Mouse (Mus musculus) right cerebral cortex, postnatal 25 days (tissue): ENCODE data around the gene Dmxl2.

Source experiments
- DNase-seq: peaks from one replicate; pipeline ENCODE4 v3.0.0; 2022

Dmxl2 gene

DNA sequence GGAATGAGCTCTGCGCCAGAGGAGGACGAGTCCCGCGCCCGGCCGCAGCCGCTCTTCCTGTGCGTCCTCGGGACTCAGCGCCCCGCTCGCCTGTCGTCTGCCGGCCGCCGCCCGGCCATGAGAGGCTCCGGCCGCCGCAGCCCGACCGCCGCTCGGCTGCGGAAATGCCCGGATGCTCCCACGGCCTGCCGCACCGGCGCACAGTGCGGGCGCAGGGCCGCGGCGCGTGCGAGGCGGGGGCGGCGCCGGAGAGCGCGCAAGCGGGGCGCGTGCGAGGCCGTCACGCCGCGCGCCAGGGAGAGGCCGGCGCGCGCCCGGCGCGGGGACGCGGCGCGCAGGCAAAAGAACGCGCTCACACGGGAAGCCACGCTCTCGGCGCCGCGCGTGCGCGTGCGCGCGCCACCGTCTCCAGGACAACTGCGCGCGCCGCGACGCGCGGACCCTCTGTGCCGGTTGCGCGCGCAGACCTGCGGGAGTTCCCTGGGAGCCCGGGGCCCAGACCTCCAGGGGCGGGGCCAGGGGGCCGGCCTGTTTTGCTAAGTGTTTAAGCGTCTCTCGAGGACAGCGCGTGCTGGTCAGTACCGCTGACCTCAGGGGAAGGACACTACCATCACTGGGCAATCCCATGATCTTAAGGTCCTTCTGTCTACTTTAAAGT, at the start of gene Dmxl2:
Gene Dmxl2 (minus strand): TSS at position 174 of the 658 bp plus-strand sequence.
- DNase-seq: peak; percentile 89

DNA sequence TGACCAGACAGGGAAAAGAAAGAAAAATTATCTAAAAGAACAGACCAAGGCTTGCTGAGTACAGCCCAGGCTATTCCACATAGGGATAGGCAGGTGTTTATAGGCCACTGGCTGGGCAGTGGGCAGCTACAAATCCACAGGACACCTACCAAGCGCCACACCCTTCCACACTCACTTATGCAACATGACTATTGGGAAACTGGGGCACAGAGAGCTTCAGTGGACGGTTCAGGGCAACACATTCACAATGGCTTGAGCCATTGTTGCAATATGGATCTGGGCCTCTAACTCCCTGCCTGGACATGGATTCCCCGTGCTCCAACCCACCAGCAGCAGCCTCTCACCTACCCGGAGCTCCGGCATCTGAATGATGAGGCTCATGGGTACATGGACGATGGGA, 48.0 kb upstream of the Dmxl2 start:
- no peak for DNase-seq

DNA sequence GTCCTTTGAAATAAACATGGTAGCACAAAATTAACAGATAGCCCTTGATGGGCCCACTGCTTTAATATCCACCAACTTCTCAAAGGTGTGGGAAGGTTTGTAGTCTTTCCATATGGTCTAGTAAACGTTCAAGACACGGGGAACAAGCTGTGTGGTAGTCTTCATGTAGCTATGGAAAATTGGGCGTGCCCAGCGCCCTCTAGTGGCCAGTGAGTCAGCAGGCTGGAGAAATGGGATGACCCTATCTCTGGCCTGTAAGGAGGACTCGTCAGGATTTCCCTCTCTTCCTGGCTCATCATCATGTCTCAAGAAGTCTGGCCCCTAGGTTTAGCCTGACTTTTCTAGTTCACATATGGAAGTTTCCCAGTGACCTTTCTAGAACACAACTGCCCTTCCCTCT, 46.1 kb upstream of the Dmxl2 start:
- no peak for DNase-seq

DNA sequence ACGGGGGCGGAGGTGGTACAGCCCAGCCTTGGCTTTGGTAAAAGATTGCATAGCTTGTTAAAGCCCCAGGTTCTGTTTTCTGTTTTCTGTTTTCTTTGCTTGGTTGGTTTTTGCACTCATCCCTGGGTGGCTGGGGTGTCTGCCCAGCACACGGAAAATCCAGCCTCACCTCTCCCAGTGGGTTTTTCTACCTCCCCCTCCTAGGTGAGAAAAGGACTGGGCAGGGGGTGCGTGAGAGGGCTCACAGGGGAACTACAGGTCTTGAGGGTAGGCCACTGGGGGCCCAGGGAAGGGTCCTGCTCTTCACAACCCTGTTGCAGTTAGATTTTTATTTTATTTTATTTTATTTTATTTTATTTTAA, 43.5 kb upstream of the Dmxl2 start:
- DNase-seq: no peak

DNA sequence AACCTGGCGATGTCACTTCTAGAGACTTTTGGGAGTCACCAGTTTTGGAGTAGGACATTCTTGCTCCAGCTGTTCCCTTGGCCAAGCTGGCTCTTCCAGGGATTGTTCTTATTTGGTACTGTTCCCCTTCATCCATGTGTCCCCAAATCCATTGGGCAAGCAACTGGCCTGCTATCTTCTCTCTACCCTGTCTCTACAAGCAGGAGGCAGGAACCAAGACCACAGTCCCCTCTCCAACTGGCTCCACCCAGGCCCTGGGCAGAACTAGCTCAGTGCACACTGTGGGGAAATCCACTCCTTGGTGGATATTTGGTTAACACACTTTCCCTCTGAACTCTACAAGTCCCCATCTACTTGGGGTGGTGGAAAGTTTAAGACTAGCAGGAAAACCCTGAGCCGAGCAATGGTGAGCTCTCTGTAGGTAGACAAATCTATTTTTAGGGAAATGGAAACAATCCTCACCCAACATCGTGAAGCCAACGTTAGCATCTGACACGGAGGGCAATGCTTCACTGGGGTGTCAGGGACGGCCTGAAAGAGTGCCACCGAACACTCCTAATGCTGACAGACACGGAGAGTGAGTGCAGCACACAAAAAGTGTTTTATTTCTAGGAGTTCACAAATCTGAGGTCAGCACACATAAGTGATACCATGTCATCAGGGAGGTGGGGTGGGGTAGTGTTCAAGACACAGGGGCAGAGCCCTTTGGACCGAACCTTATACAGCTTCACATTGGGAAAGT, 43.0 kb upstream of the Dmxl2 start:
- DNase-seq: no peak

DNA sequence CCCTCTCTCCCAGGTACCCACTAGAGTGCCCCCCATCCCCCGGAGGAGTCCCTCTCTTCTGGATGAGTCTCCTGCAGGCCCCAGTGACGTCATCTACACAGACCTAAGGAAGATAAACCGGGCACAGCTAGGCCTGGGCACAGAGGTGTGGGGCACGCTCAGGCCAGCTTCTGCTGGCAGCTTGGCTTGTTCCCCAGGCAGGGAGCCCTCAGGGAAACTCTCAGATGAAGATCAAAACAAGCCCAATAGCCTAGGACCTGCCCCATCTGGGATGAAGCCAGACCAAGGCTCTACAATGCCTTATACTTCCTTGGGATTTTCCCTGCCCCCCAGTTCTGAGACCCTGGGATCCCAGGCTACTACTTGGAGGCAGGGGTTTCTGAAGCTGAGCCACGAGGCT, 39.4 kb upstream of the Dmxl2 start:
- no peak for DNase-seq

DNA sequence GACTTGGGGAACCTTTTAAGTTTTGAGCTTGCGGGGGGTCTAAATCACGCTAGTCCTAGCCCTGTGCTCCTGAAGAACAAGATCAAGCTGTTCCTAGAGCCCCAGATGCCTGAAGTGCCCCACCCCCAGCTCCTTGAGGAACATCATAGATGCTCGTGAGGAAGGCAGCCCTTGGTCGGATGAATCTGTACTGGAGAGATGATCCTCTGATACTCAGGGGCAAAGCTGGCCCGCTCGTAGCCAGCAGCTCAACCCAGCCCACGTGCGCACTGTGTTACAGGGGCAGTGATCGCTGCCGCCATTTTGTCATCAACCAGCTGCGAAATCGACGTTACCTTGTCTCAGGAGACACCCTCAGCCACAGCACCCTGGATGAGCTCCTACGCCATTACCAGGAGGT, 37.3 kb upstream of the Dmxl2 start, which contains the start of gene Sh2d7:
Gene Sh2d7 (plus strand): TSS at position 301 of the 400 bp plus-strand sequence.
- no peak for DNase-seq

DNA sequence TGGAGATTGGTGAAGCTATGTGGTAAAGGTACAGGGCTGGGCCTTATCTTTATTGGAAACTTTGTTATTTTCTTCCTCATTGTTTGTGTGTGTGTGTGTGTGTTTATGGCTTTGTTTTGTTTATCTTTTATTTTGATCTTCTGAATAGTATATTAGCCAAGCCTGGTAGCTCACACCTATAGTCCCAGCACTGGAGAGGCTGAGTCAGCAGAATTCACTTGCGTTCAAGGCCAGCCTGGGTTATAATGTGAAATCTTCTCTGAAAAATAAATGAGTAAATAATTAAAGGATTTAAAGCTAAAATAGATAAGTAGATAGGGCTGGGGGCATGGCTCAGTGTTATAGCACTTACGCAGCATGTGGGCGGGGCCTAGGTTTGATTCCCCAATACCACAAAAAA, 36.8 kb upstream of the Dmxl2 start:
- DNase-seq: no peak

DNA sequence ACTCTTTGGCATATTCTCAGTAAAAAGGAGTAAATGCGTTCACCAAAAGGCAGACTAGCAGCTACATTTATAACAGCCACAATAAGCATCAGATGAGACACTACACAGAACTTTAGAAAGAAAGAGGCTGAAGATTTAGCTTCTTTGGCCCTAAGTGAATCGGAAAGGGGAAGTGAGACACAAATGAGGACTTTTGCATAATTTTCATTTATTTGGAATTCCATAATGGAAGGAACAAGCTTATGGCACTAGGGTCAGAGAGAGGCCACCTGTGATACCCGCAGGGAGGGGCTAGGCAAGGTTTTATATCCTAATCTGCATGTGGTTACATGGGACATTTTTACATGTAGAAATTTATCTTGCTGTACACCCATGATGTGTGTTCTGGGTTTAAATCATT, 36.1 kb upstream of the Dmxl2 start:
- no peak for DNase-seq

DNA sequence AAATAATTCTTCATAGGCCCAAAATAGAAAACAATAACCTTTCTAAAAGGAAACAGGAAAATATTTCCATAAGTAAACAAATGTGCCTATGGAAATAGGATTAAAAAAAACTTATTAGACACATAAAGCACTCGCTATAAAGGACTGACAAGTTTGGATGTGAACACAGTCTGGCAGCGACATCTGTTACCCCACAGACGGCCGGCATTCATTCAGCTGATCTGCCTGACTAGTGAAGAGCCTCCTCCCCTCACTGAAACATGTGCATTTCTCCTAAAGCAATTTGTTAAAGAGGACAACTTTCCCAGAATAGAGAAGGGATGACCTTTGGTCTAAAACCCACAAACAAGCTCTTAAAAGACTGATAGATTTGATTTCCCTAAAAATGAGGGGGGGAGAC, 35.6 kb upstream of the Dmxl2 start:
- DNase-seq: no peak

DNA sequence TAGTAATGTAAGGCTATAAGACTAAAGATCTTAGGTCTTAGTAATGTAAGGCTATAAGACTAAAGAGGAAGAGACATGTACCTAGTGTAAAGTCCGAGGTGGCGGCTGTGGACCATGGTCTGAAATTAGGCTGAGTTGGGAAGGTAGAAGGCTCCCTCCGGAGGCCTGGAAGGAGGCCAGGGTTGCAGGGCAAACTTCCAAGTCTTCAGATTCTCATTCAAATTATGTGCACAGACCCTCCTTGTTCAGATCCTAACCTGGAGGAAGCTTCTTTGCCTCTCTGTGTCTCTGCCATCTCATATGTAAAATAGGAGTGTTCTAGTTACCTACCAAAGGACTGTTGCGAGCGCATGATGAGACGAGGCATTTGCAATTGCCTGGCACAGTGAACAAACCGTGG, 34.8 kb upstream of the Dmxl2 start:
- no peak for DNase-seq

DNA sequence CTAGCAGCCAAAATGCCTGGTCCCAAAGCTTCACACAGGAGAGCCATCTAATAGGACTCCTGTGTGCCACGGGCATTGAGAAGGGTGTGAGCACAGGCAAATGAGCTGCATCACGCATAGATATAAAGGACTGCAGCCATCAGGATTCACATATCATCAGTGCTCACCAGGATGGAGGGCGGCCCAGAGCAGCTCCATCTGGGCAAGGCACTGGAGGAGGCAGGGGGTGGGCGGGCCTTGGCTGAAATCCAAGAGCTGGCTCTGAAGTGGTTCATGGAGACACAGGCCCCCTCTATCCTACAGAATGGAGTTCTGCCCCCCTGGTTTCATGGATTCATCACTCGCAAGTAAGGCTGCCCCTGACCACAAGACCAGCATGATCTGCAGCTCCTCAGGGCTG, 32.5 kb upstream of the Dmxl2 start:
- peak; percentile 73 for DNase-seq

DNA sequence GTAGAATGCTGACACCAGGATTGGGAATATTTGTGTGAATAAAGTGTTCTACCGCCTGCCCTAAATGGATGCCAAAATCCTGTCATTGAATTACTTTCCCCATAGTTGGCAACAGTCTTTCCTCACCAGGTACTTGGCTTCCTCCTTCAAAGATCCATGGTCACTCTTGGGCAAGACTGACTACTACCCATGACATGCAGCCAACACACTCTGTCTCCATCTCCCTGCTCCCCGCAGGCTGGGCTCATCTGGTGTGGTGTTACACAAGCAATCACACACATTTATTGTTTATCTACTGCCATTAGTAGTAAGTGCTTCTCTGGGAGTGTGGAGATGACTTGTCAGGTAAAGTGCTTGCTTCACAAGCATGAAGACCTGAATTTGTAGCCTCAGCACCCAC, 31.5 kb upstream of the Dmxl2 start:
- DNase-seq: no peak

DNA sequence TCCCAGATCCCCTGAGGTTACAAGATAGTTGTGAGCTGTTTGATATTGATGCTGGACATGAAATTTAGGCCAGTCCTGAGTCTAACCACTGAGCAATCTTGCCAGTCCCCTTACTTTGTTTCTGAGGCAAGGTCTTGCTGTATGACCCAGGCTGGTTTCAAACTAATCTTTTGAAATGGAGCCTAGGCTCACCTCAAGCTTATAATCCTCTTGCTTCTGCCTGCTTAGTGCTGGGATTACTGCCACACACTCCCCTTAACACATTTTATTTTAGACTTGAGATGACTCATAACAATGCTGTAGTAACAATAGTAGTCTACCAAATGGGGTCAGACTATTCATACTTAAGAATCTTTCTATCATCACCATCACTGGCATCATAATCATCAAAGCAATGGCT, 30.0 kb upstream of the Dmxl2 start:
- no peak for DNase-seq

DNA sequence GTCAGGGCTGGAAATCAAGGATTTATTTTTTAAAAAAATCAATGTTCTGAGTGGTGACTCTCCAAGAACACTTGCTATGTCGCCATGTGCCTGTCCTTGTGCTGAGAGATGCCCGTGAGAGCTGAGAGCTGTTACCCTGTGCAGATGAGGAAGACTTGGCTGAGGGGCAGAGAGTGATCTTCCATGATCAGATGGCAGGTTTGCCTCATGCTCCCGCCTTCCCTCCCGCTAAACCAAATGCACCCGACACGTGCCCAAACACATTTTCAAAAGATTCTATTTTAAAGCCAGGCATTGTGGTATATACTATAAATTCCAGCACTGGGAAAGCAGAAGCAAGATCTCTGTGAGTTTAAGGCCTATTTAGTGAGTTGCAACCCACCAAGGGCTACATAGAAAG, 29.4 kb upstream of the Dmxl2 start:
- DNase-seq: no peak

DNA sequence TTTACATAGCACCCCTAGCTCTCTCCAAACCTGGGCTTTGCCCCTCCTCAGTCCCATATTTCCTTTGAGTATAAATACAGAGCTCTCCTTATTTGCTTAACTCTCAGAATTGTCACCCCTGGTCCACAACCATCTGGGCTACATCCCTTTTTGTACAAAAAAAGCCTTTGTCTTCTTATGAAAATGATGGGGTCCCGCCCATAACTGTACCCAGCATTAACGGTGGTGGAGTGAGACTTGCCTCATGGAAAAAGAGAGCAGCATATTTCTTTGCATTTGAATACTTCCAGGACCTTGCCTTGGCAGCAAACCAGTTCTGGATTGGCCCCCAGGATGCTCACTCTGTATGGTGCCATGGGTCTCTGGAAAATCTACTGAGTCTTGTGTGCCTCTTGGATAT, 28.5 kb upstream of the Dmxl2 start:
- DNase-seq: no peak

DNA sequence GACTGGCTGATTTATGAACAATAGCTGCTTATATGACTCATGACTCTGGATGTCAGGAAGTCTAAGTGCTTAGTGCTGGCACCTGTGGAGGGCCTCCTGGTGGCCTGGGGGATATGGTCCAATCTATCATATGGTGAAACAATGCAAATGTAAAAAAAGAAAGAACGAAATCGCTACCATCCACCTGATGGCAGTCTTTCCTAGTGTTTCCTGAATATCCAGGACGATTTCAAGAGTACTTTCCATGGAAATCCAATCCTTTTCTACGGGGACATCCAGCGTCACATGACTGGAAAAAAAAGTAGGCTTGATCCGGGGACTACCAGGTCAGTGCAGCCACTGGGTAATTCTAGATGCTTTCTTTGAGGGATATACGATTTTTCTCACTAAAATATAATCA, 26.3 kb upstream of the Dmxl2 start:
- DNase-seq: no peak

DNA sequence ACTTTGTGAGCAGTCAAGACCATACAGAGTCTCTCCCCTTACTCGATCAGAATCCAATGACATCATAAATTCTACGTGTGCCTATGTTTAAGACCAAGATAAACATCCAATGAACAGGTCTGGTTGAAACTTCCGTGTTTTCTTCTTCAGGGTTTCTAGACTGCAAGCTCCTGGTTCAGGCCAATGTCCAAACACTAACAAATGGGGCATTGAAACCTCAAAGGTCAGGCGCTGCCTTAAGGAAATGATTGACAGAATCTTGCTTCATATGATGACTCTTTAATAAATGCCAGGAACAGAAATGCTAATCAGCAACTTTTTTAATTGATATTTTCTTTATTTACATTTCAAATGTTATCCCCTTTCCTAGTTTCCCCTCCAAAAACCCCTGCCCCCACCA, 18.9 kb upstream of the Dmxl2 start:
- no peak for DNase-seq

DNA sequence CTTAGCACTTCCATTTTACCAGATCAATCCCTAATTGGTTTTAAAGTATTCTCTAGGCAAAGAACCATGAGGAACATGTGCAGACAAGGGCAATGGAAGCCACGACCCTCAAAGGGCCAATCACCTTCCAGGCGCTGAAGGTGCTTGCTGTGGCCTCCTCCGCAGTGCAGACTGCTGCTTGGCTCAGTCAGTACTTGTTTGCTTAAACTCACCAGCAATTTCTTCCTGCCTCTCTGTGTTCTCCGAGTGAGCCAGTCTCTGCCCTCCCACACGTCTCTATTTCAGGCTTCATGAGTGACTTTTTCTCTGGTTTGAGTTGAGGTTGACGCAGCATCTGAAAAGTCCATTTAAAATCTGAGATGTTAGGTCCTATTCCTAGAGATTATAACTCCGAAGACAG, 17.5 kb upstream of the Dmxl2 start:
- DNase-seq: peak; percentile 67

DNA sequence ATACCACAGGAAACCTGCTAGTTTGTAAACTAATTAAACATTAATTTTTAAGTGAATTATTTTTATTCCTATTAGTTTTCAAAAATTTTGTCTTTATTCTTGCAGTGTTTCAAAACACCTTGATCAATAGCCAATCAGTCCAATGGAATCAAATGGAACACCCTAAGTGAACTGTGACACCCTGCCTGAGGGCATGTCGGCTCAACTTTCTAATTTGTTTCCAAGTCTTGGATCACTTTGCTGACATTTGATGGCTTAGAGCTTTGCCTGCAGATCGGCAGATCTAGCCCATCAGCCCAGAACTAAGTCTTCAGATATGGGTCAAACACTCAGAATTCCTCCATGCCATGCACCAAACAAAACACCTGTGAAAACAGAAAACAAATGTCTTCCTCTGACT, 14.6 kb upstream of the Dmxl2 start:
- no peak for DNase-seq

DNA sequence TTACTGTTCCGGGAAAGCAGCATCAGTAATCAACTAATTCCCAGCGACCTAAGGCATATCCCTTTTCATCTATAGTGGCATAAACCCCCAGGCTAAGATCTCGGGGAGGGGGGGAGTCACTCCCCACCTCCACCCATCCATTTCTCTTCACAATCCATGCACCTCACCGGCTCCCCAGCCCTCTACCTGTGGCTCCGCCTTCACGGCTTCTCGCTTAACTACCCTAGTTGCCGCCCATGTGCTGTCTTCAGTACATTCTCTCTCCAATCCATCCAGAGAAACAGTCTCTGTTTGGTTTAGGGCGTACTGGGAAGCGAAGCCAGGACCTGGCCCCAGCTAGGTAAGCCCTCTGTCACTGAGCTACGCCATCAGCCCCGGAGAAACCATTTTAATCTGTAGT, 1.4 kb upstream of the Dmxl2 start:
- no peak for DNase-seq

DNA sequence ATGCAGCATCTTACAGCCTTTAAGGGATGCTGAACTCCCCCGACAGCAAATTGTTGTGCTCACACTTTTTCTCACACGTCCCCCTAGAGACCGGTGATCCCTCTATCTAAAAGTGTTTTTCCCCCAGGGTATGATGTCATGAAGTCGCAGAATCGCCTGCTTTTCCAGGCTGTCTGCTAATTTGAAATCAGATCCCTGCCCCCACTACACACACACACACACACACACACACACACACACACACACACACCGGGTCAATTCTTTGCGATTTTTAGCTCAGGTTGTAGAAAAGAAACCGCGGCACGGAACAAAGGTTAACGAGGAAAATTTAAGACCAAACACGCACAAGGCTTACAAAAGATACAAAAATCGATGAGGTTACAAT, 677 bp upstream of the Dmxl2 start:
- DNase-seq: no peak

DNA sequence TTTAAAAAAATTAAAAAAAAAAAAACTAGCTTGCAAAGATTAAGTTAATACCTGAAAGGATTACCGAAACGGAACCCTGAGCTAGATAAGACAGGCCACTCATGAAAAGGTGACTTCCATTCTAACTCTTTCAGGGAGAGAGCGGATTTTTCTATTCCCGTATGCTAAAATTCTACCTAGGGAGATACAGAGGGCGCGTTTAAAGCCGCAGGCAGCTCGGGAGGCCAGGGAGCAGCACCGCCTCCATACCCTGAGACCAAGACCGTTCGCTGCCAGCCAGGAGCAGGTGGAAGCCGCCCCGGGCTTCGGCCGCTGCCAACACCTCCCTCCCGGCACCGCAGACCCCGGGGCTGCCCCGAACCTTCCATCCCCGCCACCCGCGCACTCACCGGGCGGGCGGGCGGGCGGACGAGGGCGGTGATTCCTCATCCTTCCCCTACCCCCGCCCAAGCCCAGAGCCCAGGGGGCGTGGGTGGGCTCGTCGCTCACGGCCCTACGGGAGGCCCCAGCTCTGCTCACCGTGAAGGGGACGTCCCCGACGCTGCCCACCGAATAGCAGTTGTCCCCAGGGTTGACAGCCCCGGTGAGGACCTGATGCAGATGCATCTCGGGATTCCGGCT, 484 bp downstream of the Dmxl2 start:
- DNase-seq: peak; percentile 60

DNA sequence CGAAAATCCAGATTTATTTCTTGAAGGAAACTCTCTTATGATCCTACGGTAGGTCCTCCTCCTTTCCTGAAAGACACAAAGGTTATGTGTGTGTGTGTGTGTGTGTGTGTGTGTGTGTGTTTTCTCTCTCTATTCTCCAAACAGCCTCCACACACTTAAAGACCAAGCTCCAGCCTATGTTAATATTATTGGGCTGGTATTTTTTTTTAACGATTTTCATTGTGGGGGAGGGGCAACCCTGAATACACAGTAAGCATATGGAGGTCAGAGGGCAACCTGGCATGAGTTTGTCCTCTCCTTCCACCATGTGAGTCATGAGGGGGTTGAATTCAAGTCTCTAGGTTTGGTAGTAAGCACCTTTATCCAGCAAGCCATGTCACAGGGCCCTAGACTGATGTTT, 1.6 kb downstream of the Dmxl2 start:
- no peak for DNase-seq

DNA sequence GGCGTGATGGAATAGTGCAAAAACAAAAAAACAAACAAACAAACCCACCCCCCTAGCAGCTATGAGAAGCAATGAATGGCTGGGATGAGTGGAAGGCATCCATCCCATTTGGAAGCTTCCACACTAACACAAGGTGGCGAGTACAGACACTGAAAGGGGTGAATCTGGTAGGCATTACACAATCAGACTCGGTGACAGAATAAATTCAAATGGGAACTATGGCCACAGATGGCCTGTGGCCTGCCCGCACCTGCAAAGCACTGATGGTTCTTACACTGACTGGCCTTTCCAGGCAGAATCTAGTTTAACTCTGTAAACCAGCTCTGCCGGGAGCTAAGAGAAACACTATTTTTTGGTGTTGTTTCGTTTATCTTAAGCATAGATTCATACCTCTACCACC, 2.1 kb downstream of the Dmxl2 start:
- DNase-seq: no peak
